Mouse (Mus musculus) heart, adult 2 months (tissue): Measurements from ENCODE around the gene Wwox.

Experiments
- CTCF ChIP-seq: fragments of 200-600 bp; IDR thresholded peaks from 2 replicates; pipeline ENCODE4 v1.8.1; 2022; ENCODE audit warnings: antibody characterized with exemption, mild to moderate bottlenecking, moderate library complexity
- EP300 ChIP-seq: fragments of 200-500 bp; IDR thresholded peaks from 2 replicates; pipeline ENCODE4 v1.6.1; 2011; ENCODE audit warnings: low read depth, low read length, control low read depth; ENCODE audit not compliant: insufficient read depth

GRCm38 (mm10) chr8:114775543-114775942, 336.1 kb downstream of the Wwox start:
- 0 out of 2 replicates have a peak, but pooled peaks have one; percentile 12 for TF ChIP-seq EP300
- TF ChIP-seq CTCF, result no peak
